Mouse (Mus musculus) megakaryocyte-erythroid progenitor cell, adult 5-6 weeks (primary cell): ENCODE measurements around the gene Cnbp. TPM values are rescaled to one million over a fixed set of nuclear protein-coding genes. Genes with fewer than 3 reads are reported as not detected.

ENCODE experiments used
- ATAC-seq: replicated peaks from 2 replicates; pipeline ENCODE4 v1.8.0; 2016; ENCODE audit warnings: mild to moderate bottlenecking, inconsistent platforms; ENCODE audit not compliant: severe bottlenecking, poor library complexity, low FRiP score, low TSS enrichment
- total RNA-seq, 2 experiments: library from RNA; stranded (forward) in 1 of 2; stranded (reverse) in 1 of 2; fragments of 200-1000, 215-1000 nt in 1 of 2; fragments of >200 nt in 1 of 2; fragmentation: Nextera tagmentation in 1 of 2; gene quantifications; 2 replicates each; pipeline ENCODE4 v1.2.3; 2014 to 2017

Gene Cnbp
- total RNA-seq (2014; fragmentation: Nextera tagmentation) = 524 and 599 TPM in 2 replicates
- 1,213 and 1,503 TPM in 2 replicates for total RNA-seq (2017)

GRCm38 (mm10) chr6:87850900-87851614, at the start of gene Cnbp:
TSS of gene Cnbp (minus strand) at chr6:87851106.
- peak; percentile 96 for ATAC-seq

GRCm38 (mm10) chr6:87898028-87898427, 47.1 kb upstream of the Cnbp start:
- no peak for ATAC-seq

- no peak for ATAC-seq
These were observed 43.0 kb upstream of the Cnbp start for GRCm38 (mm10) chr6:87893931-87894330.

- peak; percentile 92 for ATAC-seq
These were observed 36.8 kb upstream of the Cnbp start, which contains the start of gene Copg1 for GRCm38 (mm10) chr6:87887594-87888233. TSS of gene Copg1 (plus strand) at chr6:87887814.

GRCm38 (mm10) chr6:87886721-87887120, 35.8 kb upstream of the Cnbp start:
- no peak for ATAC-seq

- ATAC-seq = peak; percentile 47; the same call in 1 of the 2 replicates
These were observed 31.9 kb upstream of the Cnbp start for GRCm38 (mm10) chr6:87882816-87883215.

GRCm38 (mm10) chr6:87882221-87882620, 31.3 kb upstream of the Cnbp start:
- ATAC-seq = no peak

GRCm38 (mm10) chr6:87879628-87880027, 28.7 kb upstream of the Cnbp start:
- no peak for ATAC-seq

- peak; percentile 32; the same call in 1 of the 2 replicates for ATAC-seq
These were observed 28.1 kb upstream of the Cnbp start for GRCm38 (mm10) chr6:87879010-87879409.

GRCm38 (mm10) chr6:87876068-87876643, 25.2 kb upstream of the Cnbp start:
- ATAC-seq = no peak

- no peak for ATAC-seq
These were observed 24.7 kb upstream of the Cnbp start for GRCm38 (mm10) chr6:87875562-87875961.

GRCm38 (mm10) chr6:87875083-87875482, 24.2 kb upstream of the Cnbp start:
- ATAC-seq = no peak

GRCm38 (mm10) chr6:87873963-87874362, 23.1 kb upstream of the Cnbp start:
- ATAC-seq = no peak

GRCm38 (mm10) chr6:87873104-87873503, 22.2 kb upstream of the Cnbp start:
- ATAC-seq = no peak

GRCm38 (mm10) chr6:87871240-87871639, 20.3 kb upstream of the Cnbp start:
- no peak for ATAC-seq

- ATAC-seq = 0 out of 2 replicates have a peak, but pooled peaks have one; percentile 23
These were observed 19.5 kb upstream of the Cnbp start for GRCm38 (mm10) chr6:87870440-87870839.

GRCm38 (mm10) chr6:87868871-87869506, 18.1 kb upstream of the Cnbp start:
- ATAC-seq = no peak; the same call in 1 of the 2 replicates

GRCm38 (mm10) chr6:87867256-87867655, 16.4 kb upstream of the Cnbp start:
- ATAC-seq = peak; percentile 62; the same call in 1 of the 2 replicates

GRCm38 (mm10) chr6:87866211-87866610, 15.3 kb upstream of the Cnbp start:
- ATAC-seq = no peak

- ATAC-seq = no peak
These were observed 6.2 kb upstream of the Cnbp start for GRCm38 (mm10) chr6:87857071-87857470.
